Mouse (Mus musculus) lung, adult 2 months (tissue): ENCODE measurements around the gene Cldn12.

Experiments
- CTCF ChIP-seq: fragments of 200-500 bp; IDR thresholded peaks from 2 replicates; pipeline ENCODE4 v1.5.1; 2011; ENCODE audit warnings: mild to moderate bottlenecking, low read length, control low read depth; ENCODE audit not compliant: insufficient read depth
- POLR2A ChIP-seq: fragments of 200-500 bp; IDR thresholded peaks from 2 replicates; pipeline ENCODE4 v1.6.1; 2011; ENCODE audit warnings: low read depth, mild to moderate bottlenecking, control low read depth, low read length, borderline replicate concordance; ENCODE audit errors: extremely low read depth

GRCm38 (mm10) chr5:5486071-5486470, 28.7 kb downstream of the Cldn12 start:
- TF ChIP-seq CTCF, result no peak
- TF ChIP-seq POLR2A, result no peak
